Mouse (Mus musculus) C2C12 (cell line): Measurements from ENCODE around the gene Zfp638.
"Not testable (repeated sequence)": the region's sequence is repeated elsewhere in the genome, so short reads cannot be mapped to it uniquely, and the experiment has no call there.

Source experiments
- CEBPB ChIP-seq: IDR thresholded peaks from one replicate; pipeline ENCODE4 v1.6.1; 2011; ENCODE audit warnings: low read depth, mild to moderate bottlenecking, control low read depth, moderate library complexity
- CTCF ChIP-seq: IDR thresholded peaks from one replicate; pipeline ENCODE4 v1.5.1; 2011; ENCODE audit not compliant: control insufficient read depth, insufficient read depth, insufficient read length
- FOSL1 ChIP-seq: IDR thresholded peaks from one replicate; pipeline ENCODE4 v1.8.0; 2011; ENCODE audit warnings: mild to moderate bottlenecking, low read length; ENCODE audit not compliant: poor library complexity, insufficient read depth, severe bottlenecking
- MYOD1 ChIP-seq: IDR thresholded peaks from one replicate; pipeline ENCODE4 v1.6.1; 2011; ENCODE audit warnings: low read depth; ENCODE audit not compliant: control insufficient read depth, insufficient read length
- USF1 ChIP-seq: IDR thresholded peaks from one replicate; pipeline ENCODE4 v1.6.1; 2011; ENCODE audit warnings: low read depth, mild to moderate bottlenecking, control low read depth, moderate library complexity

DNA sequence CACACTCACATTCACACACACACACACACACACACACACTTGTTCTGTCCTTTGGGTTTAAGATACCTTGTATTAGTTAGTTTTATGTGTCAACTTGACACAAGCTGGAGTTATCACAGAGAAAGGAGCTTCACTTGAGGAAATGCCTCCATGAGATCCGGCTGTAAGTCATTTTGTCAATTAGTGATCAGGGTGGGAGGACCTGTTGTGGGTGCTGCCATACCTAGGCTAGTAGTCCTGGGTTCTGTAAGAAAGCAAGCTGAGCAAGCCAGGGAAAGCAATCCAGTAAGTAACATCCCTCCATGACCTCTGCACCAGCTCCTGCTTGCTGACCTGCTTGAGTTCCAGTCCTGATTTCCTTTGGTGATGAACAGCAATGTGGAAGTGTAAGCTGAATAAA is 34.5 kb upstream of the Zfp638 start:
- TF ChIP-seq CTCF, USF1, MYOD1, FOSL1, CEBPB: not testable (repeated sequence)
